Mouse (Mus musculus): ENCODE data around the gene Col25a1. TPM values are rescaled to one million over a fixed set of nuclear protein-coding genes. Genes with fewer than 3 reads are reported as not detected.

The Col25a1 gene
- polyA plus RNA-seq, 1 experiment from 2014 or later = 4.7 TPM

DNA sequence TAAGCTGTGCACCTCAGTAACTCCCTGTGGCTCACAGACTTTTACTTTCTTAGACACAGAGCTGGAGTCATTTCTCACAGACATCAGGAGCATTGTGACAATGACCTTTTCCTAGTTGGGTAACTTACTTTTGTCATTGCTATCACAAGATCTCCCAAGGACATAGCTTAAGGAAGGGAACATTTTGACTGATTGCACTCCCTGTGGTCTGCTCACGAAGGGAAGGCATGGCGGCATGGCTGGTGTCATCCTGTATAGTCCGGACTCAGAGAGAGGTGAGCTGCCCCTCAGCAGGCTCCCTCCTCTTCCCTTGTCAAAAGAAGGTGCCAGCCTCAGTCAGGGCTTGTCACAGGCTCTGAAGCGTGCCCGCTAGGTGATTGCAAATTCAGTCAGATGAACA is 160.6 kb downstream of the Col25a1 start:
- no peaks in the 10 kb centered on the region for H3K9me3 ChIP-seq (ENCODE audit: control insufficient read depth, low read length)
- H3K4me2 ChIP-seq (ENCODE audit: low read length) = no peak overlapping the region
- H3K27me3 ChIP-seq (replicated peaks; ENCODE audit: control insufficient read depth, insufficient read depth, low read length) = no peaks in the 10 kb centered on the region
- no peak overlapping the region for H3K4me3 ChIP-seq (ENCODE audit: low read depth, low read length)
- no peaks in the 10 kb centered on the region for H3K36me3 ChIP-seq (ENCODE audit: control insufficient read depth, insufficient read depth, low read length)
- ATAC-seq (replicated peaks; ENCODE audit: low FRiP score, low TSS enrichment, low read depth) = no peak
- WGBS = 95% methylated on average over 5 of the region's 5 CpGs
- no peak overlapping the region for H3K9ac ChIP-seq (ENCODE audit: low read length)
- no peak for DNase-seq (ENCODE audit: low spot score)
- no peak overlapping the region for H3K27ac ChIP-seq (ENCODE audit: low read depth)
- no peaks in the 10 kb centered on the region for H3K4me1 ChIP-seq (replicated peaks; ENCODE audit: control insufficient read depth, insufficient read depth, low read length)

- H3K9ac ChIP-seq (ENCODE audit: low read length) = no peak overlapping the region
Observed at GRCm38 (mm10) chr3:130300530-130300929, 169.2 kb downstream of the Col25a1 start.

DNA sequence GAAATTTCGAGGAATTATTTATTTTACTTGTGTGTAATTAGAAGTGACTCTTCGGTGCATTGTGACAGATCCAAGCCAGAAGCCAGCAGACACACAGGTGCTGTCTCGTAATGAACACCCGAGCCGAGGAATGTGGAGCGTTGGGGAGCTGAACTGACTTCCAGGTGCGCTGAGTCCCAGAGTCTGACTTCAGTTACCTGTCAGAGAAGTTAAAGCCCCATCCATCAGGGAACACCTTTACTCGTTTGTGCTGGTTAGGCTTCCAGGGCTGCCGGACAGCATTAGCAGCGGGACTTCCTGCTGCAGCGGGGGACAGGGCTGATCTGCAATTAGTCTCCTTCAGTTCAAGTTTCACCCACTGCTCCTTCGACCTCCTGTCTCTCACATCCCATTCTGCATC is 172.3 kb downstream of the Col25a1 start:
- ATAC-seq (replicated peaks; ENCODE audit: low FRiP score, low TSS enrichment, low read depth) = no peak
- H3K36me3 ChIP-seq (ENCODE audit: control insufficient read depth, insufficient read depth, low read length) = no peaks in the 10 kb centered on the region
- no peak overlapping the region for H3K9ac ChIP-seq (ENCODE audit: low read length)
- no peaks in the 10 kb centered on the region for H3K9me3 ChIP-seq (ENCODE audit: control insufficient read depth, low read length)
- DNase-seq (ENCODE audit: low spot score) = no peak
- H3K4me1 ChIP-seq (replicated peaks; ENCODE audit: control insufficient read depth, insufficient read depth, low read length) = no peaks in the 10 kb centered on the region
- H3K27ac ChIP-seq (ENCODE audit: low read depth) = no peak overlapping the region
- no peaks in the 10 kb centered on the region for H3K27me3 ChIP-seq (replicated peaks; ENCODE audit: control insufficient read depth, insufficient read depth, low read length)
- H3K4me3 ChIP-seq (ENCODE audit: low read depth, low read length) = no peak overlapping the region
- H3K4me2 ChIP-seq (ENCODE audit: low read length) = no peak overlapping the region
- WGBS = 38% methylated on average over 12 of the region's 12 CpGs

More at GRCm38 (mm10) chr3:130300530-130300929, 169.2 kb downstream of the Col25a1 start:
- WGBS = 52% methylated on average over 3 of the region's 3 CpGs
- Histone ChIP-seq H3K4me2 (ENCODE audit: low read length) (no peak overlapping the region), H3K27me3 (replicated peaks; ENCODE audit: control insufficient read depth, insufficient read depth, low read length) (no peaks in the 10 kb centered on the region), H3K27ac (ENCODE audit: low read depth) (no peak overlapping the region), H3K36me3 (ENCODE audit: control insufficient read depth, insufficient read depth, low read length) (no peaks in the 10 kb centered on the region), H3K4me1 (replicated peaks; ENCODE audit: control insufficient read depth, insufficient read depth, low read length) (no peaks in the 10 kb centered on the region), H3K9me3 (ENCODE audit: control insufficient read depth, low read length) (no peaks in the 10 kb centered on the region), H3K4me3 (ENCODE audit: low read depth, low read length) (no peak overlapping the region)
- ATAC-seq (replicated peaks; ENCODE audit: low FRiP score, low TSS enrichment, low read depth) = no peak
- DNase-seq (ENCODE audit: low spot score) = no peak

DNA sequence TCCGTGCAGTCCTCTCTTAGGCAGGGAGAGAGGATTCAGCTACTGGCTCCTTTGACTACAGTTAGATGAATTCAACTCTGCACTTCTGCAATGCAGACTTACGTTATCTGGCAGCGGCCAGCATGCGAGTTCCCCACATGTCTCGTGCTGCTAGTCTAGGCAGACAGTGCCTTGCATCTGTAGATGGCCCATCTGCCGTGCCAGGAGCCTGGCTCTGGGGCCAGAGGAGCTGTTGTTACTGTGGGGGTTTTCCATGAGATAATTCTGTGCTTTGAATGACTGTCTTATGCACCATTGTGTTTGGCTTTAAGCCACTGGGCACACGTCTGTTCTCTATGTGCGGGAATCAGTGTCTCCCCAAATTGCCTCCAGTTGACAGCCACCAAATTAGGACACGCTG is 173.5 kb downstream of the Col25a1 start:
- Histone ChIP-seq H3K9me3 (ENCODE audit: control insufficient read depth, low read length) (no peaks in the 10 kb centered on the region), H3K27me3 (replicated peaks; ENCODE audit: control insufficient read depth, insufficient read depth, low read length) (no peaks in the 10 kb centered on the region), H3K4me3 (ENCODE audit: low read depth, low read length) (no peak overlapping the region), H3K4me1 (replicated peaks; ENCODE audit: control insufficient read depth, insufficient read depth, low read length) (no peaks in the 10 kb centered on the region), H3K9ac (ENCODE audit: low read length) (no peak overlapping the region), H3K27ac (ENCODE audit: low read depth) (no peak overlapping the region), H3K4me2 (ENCODE audit: low read length) (no peak overlapping the region), H3K36me3 (ENCODE audit: control insufficient read depth, insufficient read depth, low read length) (no peaks in the 10 kb centered on the region)
- WGBS = 74% methylated on average over 9 of the region's 9 CpGs
- DNase-seq (ENCODE audit: low spot score) (no peak), ATAC-seq (replicated peaks; ENCODE audit: low FRiP score, low TSS enrichment, low read depth) (no peak)

DNA sequence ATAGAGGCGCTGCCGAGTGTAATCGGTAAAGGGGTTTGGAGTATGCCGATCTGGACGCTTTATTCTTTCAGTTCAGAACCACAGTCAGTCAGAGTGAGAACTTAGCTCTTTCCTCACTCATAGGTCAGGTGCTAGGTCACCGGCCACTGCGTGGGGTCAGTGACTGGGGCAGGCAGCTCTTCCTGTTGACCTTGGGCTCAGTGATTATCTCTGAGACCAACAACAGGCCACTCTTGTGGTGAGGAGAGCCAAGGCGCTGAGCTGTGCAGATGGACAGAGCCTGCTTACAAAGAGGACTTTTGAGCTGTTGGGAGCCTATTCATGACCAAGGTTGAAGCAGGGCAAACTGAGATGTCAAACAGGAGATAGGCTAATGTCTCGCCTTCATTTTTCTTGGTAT is 174.4 kb downstream of the Col25a1 start:
- Histone ChIP-seq H3K4me2 (ENCODE audit: low read length) (no peak overlapping the region), H3K27me3 (replicated peaks; ENCODE audit: control insufficient read depth, insufficient read depth, low read length) (no peaks in the 10 kb centered on the region), H3K4me3 (ENCODE audit: low read depth, low read length) (no peak overlapping the region), H3K27ac (ENCODE audit: low read depth) (no peak overlapping the region), H3K9ac (ENCODE audit: low read length) (no peak overlapping the region), H3K9me3 (ENCODE audit: control insufficient read depth, low read length) (no peaks in the 10 kb centered on the region), H3K4me1 (replicated peaks; ENCODE audit: control insufficient read depth, insufficient read depth, low read length) (peaks cover 4% of the 10 kb centered on the region; the same call in 1 of the 2 replicates), H3K36me3 (ENCODE audit: control insufficient read depth, insufficient read depth, low read length) (no peaks in the 10 kb centered on the region)
- 70% methylated on average over 9 of the region's 9 CpGs for WGBS
- ATAC-seq (replicated peaks; ENCODE audit: low FRiP score, low TSS enrichment, low read depth) (no peak), DNase-seq (ENCODE audit: low spot score) (no peak)

GRCm38 (mm10) chr3:130309277-130309676 is 178.0 kb downstream of the Col25a1 start:
- DNase-seq (ENCODE audit: low spot score) (no peak), ATAC-seq (replicated peaks; ENCODE audit: low FRiP score, low TSS enrichment, low read depth) (no peak)
- H3K4me1 ChIP-seq (replicated peaks; ENCODE audit: control insufficient read depth, insufficient read depth, low read length) = peaks cover 4% of the 10 kb centered on the region; the same call in 1 of the 2 replicates
- no peak overlapping the region for H3K27ac ChIP-seq (ENCODE audit: low read depth)
- H3K9me3 ChIP-seq (ENCODE audit: control insufficient read depth, low read length) = no peaks in the 10 kb centered on the region
- no peak overlapping the region for H3K4me3 ChIP-seq (ENCODE audit: low read depth, low read length)
- H3K36me3 ChIP-seq (ENCODE audit: control insufficient read depth, insufficient read depth, low read length) = no peaks in the 10 kb centered on the region
- H3K4me2 ChIP-seq (ENCODE audit: low read length) = no peak overlapping the region
- H3K27me3 ChIP-seq (replicated peaks; ENCODE audit: control insufficient read depth, insufficient read depth, low read length) = no peaks in the 10 kb centered on the region
- 88% methylated on average over 4 of the region's 4 CpGs for WGBS
- H3K9ac ChIP-seq (ENCODE audit: low read length) = no peak overlapping the region

GRCm38 (mm10) chr3:130310694-130311305 is 179.5 kb downstream of the Col25a1 start:
- Histone ChIP-seq H3K4me2 (ENCODE audit: low read length) (no peak overlapping the region), H3K4me3 (ENCODE audit: low read depth, low read length) (no peak overlapping the region), H3K4me1 (replicated peaks; ENCODE audit: control insufficient read depth, insufficient read depth, low read length) (peaks cover 4% of the 10 kb centered on the region; the same call in 1 of the 2 replicates), H3K9ac (ENCODE audit: low read length) (no peak overlapping the region), H3K27ac (ENCODE audit: low read depth) (no peak overlapping the region), H3K9me3 (ENCODE audit: control insufficient read depth, low read length) (no peaks in the 10 kb centered on the region), H3K36me3 (ENCODE audit: control insufficient read depth, insufficient read depth, low read length) (no peaks in the 10 kb centered on the region), H3K27me3 (replicated peaks; ENCODE audit: control insufficient read depth, insufficient read depth, low read length) (no peaks in the 10 kb centered on the region)
- ATAC-seq (replicated peaks; ENCODE audit: low FRiP score, low TSS enrichment, low read depth) (no peak), DNase-seq (ENCODE audit: low spot score) (no peak)
- 65% methylated on average over 14 of the region's 14 CpGs for WGBS

DNA sequence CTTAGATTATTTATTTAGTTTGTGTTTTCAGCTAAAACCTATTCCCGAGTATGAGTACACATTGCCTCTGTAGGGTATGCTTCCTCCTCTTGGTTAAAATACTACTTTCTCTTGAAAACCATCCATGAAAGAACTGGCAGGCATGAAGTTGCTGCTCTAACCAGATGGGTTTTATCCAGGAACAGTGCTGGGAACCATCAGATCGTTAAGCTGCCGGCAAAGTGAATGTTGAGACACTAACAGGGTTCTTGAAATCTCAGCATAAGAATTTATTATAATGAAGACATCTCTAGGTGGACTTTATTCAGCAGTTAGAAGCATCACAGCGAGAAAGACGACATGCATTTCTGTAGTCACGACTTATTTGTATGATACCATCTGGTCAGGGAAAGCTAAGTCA is 181.9 kb downstream of the Col25a1 start:
- no peak for ATAC-seq (replicated peaks; ENCODE audit: low FRiP score, low TSS enrichment, low read depth)

More for the DNA sequence above, 181.9 kb downstream of the Col25a1 start:
- H3K4me3 ChIP-seq (ENCODE audit: low read depth, low read length) = no peak overlapping the region
- peaks cover 4% of the 10 kb centered on the region; the same call in 1 of the 2 replicates for H3K4me1 ChIP-seq (replicated peaks; ENCODE audit: control insufficient read depth, insufficient read depth, low read length)
- H3K9me3 ChIP-seq (ENCODE audit: control insufficient read depth, low read length) = no peaks in the 10 kb centered on the region
- H3K27ac ChIP-seq (ENCODE audit: low read depth) = no peak overlapping the region
- no peak for DNase-seq (ENCODE audit: low spot score)
- H3K27me3 ChIP-seq (replicated peaks; ENCODE audit: control insufficient read depth, insufficient read depth, low read length) = no peaks in the 10 kb centered on the region
- no peaks in the 10 kb centered on the region for H3K36me3 ChIP-seq (ENCODE audit: control insufficient read depth, insufficient read depth, low read length)
- 55% methylated on average over 6 of the region's 6 CpGs for WGBS
- no peak overlapping the region for H3K4me2 ChIP-seq (ENCODE audit: low read length)
- no peak overlapping the region for H3K9ac ChIP-seq (ENCODE audit: low read length)
